Mouse (Mus musculus): ENCODE measurements around the gene Git2.

Git2 gene

GRCm38 (mm10) chr5:114720784-114721183 is 54.5 kb downstream of the Git2 start:
- DNase-seq (ENCODE audit: low read depth, low spot score) = no peak

GRCm38 (mm10) chr5:114719928-114720270 is 55.4 kb downstream of the Git2 start:
- DNase-seq (ENCODE audit: low read depth, low spot score) = no peak

GRCm38 (mm10) chr5:114719003-114719927 is 56.1 kb downstream of the Git2 start:
- DNase-seq (ENCODE audit: low read depth, low spot score) = no peak

- no peak for DNase-seq (ENCODE audit: low read depth, low spot score)
Observed at GRCm38 (mm10) chr5:114718483-114718882, 56.8 kb downstream of the Git2 start.

GRCm38 (mm10) chr5:114717937-114718336 is 57.4 kb downstream of the Git2 start:
- no peak for DNase-seq (ENCODE audit: low read depth, low spot score)

- DNase-seq (ENCODE audit: low read depth, low spot score) = no peak
Observed at GRCm38 (mm10) chr5:114717292-114717691, 58.0 kb downstream of the Git2 start.

GRCm38 (mm10) chr5:114714551-114714950 is 60.8 kb downstream of the Git2 start:
- no peak for DNase-seq (ENCODE audit: low read depth, low spot score)

- DNase-seq (ENCODE audit: low read depth, low spot score) = peak; percentile 47
Observed at GRCm38 (mm10) chr5:114709357-114709756, 66.0 kb downstream of the Git2 start.

GRCm38 (mm10) chr5:114708491-114708890 is 66.8 kb downstream of the Git2 start:
- peak; percentile 26 for DNase-seq (ENCODE audit: low read depth, low spot score)

- peak; percentile 92 for DNase-seq (ENCODE audit: low read depth, low spot score)
Observed at GRCm38 (mm10) chr5:114707265-114708068, 67.8 kb downstream of the Git2 start, which contains the start of gene Tchp. Tchp (plus strand) TSS chr5:114707760.

- DNase-seq (ENCODE audit: low read depth, low spot score) = no peak
Observed at GRCm38 (mm10) chr5:114702403-114703392, 72.6 kb downstream of the Git2 start.

GRCm38 (mm10) chr5:114699015-114699414 is 76.3 kb downstream of the Git2 start:
- DNase-seq (ENCODE audit: low read depth, low spot score) = no peak

- no peak for DNase-seq (ENCODE audit: low read depth, low spot score)
Observed at GRCm38 (mm10) chr5:114698044-114698746, 77.1 kb downstream of the Git2 start.

GRCm38 (mm10) chr5:114696939-114697338 is 78.4 kb downstream of the Git2 start:
- DNase-seq (ENCODE audit: low read depth, low spot score) = no peak

GRCm38 (mm10) chr5:114695775-114696174 is 79.5 kb downstream of the Git2 start:
- DNase-seq (ENCODE audit: low read depth, low spot score) = peak; percentile 47

GRCm38 (mm10) chr5:114690633-114691567 is 84.4 kb downstream of the Git2 start, which contains the start of gene Gltp:
Gltp (minus strand) TSS chr5:114690984.
- peak; percentile 97 for DNase-seq (ENCODE audit: low read depth, low spot score)

- peak; percentile 61 for DNase-seq (ENCODE audit: low read depth, low spot score)
Observed at GRCm38 (mm10) chr5:114689700-114690366, 85.5 kb downstream of the Git2 start.

- no peak for DNase-seq (ENCODE audit: low read depth, low spot score)
Observed at GRCm38 (mm10) chr5:114688703-114689102, 86.6 kb downstream of the Git2 start.

- peak; percentile 47 for DNase-seq (ENCODE audit: low read depth, low spot score)
Observed at GRCm38 (mm10) chr5:114687901-114688300, 87.4 kb downstream of the Git2 start.
